Mouse (Mus musculus): Measurements from ENCODE around the gene Laptm5.

Laptm5 gene

DNA sequence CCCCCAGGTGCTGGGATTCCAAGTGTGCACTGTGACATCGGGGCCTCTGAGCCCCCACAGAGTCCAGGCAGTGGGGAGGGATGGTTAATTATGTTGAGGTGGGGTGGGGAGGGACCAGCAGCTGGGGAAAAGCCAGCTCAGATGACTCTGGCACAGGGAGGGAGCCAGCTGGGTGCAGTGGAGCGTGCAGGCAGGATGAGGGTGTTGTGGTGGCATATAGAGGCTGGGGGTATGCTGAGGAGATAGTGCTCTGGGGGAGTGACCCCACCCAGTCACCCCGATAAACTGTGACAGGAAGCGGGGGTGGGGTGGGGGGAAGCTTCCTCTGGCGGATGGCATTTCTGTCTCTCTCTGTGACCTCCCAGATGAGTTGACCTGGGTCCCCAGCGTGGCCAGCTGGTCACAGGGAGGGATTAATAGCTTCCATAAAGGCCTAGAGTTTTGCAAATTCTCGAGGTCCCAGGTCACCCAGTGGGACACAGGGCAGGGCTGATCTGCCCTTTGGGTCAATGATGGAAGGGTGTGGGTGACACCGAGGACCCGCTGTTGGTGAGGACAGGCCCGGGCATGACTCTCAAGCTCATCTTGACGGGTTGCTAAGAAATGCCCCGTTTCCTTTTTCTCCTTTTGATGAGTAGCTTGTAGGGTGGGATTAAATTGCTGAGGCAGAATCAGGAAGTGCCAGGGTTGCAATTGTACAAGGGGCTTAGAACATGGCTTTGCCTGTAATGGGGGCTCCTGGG is 8.2 kb downstream of the Laptm5 start:
- no peak for DNase-seq

DNA sequence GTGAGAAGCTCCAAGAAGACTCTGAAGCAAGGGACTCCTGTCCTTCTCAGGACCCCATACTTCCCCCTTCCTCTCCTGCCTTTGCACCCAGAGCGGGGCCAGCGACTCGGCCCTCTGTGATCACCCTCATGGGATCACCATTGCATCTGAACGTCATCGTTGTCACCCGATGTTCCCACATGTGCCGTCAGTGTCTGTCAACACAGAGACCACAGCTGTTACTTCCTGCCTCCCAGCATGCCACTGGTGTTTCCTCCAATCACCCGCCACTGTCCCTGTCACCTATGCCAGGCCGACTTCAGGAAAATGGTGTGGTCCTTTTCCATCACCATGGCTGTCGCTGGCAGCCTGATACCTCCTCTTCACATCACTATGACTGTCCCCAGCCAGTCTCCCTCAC is 9.1 kb downstream of the Laptm5 start:
- peak; percentile 92 for DNase-seq

DNA sequence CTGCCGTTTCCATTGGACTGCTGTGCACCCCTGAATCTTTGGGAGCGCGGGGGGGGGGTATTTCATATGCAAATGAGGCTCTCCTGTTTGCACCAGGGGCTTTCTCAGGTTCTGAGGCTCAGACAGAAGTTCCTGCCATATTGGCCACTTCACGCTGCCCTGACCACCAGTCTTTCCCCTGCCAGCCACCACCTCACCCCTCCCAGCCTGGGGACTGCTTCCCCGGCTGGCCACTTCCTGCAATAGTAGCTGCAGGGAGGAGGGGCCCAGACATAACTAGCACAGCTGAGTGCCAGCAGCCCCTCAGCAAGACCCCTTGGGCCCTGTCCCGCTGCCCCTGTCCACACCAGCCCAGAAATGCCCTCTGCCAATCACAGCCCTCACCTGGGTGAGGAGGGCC is 13.3 kb downstream of the Laptm5 start:
- no peak for DNase-seq

DNA sequence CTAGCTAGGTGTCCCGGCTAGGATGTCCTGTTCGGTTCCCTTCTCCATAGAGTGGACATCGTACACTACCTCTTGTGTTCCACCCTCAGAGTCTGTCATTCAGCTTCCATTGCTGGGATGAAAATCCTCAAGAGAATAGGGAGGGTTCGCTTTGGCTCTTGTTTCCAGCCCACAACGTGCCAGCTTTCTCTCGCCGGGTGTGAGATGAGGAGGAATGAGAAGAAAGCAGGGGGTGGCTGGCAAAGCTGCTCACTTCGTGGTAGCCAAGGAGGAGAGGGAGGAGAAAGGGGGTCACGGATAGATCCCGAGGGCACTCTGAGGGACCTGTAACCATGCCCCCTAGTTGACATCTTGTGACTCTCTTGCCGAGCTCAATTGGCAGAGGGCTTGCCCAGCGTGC is 14.9 kb downstream of the Laptm5 start:
- no peak for DNase-seq

DNA sequence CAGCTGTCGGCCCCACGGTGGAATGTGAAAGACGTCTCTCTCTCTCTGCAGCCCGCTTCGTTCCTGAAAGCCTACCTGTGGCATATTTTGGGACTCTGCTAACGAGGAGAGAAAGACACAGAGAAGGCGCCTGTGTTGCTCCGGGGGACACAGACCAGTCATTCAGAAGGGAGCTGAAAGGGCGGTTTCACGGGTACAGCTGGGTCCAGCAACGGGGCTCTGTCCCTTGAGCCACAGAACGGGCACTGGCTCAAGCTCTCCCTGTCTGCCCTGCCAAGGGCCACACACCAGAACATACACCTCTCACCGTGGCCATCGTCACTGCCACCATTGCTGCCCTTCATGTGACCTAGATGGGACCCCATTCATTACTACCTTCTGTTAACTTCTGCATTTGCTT is 29.7 kb downstream of the Laptm5 start:
- DNase-seq = no peak

DNA sequence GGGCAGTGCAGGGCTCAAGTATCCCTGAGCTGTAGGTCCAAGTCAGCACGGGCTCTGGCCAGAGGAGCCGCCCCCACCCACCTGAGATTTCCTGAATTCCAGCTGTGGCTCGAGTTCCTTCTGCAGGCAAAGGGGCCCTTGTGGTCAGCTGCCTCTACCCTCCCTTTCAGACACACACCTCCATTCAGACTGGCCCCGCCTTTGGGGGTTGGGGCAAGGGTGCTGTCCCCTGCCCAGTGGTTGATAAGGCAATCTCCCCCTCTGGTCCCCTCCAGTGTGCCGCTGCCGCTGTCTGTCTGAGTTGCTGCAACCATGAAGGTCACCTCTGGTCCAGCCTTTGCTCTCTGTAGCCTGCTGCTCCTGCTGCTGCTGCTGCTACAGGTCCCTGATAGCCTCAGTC is 31.2 kb downstream of the Laptm5 start, which contains the start of gene Matn1:
Matn1 (plus strand) TSS at position 274 of the 400 bp plus-strand sequence.
- DNase-seq = no peak

DNA sequence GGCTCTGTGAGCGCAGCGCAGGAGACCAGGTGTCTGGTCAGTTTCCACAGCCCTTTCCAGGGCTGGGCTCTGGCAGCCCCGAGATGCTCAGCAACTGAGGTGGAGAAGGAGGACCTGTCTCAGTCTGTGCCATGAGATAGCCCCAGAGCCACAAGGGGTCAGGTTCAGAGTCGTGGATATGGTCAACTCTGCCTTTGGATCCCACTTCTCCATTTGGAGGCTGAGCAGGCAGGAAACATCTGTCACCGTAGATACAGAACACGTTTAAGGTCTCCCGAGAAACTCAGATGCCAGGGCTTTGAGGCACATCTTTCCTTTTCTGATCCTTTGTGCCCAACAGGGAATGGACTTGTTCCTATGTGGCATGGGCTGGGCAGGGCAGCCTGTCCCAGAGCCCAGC is 31.9 kb downstream of the Laptm5 start:
- no peak for DNase-seq

DNA sequence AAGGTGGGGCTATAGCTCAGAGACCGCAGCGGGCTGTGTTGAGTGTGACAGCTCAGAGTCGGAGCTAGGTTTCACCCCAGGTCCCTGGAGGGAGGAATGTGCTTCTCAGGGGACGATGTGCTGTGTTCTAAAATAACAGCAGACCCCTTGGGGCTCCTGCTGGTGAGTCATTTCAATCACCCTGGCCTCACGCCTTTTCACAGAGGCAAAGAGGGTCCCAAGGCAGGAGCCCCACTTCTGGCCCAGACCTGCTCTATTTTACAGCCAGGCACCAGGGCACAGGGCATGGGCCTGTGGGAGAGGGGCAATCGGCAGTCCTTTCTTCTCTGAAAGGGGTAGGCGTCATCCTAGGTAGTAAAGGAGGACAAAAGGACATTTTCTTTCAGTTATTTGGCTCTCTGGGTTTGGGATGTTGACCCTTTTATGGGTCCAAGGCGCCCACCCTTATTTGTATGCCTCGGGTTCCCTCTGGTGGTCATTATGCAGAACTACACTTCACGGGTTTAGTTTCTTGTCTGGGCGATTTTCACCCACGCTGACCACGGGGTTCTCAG is 34.2 kb downstream of the Laptm5 start:
- DNase-seq = no peak

DNA sequence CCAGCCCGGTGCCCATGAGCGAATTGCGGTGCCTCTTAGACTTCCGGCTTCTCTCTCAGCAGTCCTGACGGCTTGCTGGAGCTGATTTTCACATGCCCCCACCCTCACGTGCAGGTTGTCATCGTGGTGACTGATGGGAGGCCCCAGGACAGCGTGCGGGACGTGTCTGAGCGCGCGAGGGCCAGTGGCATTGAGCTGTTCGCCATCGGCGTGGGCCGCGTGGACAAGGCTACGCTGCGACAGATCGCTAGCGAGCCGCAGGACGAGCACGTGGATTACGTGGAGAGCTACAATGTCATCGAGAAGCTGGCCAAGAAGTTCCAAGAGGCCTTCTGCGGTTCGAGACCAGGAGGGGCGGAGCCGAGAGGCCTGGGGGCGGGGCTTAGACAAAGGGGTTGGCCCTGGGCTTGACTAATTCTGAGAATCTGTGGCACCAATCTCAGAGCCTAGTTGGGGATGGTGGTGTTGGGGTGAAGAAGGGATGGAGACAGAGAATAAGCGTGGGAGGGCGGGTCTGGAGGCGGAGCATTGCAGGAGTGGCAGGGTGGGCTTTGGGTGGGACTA is 37.0 kb downstream of the Laptm5 start:
- DNase-seq = peak; percentile 87

DNA sequence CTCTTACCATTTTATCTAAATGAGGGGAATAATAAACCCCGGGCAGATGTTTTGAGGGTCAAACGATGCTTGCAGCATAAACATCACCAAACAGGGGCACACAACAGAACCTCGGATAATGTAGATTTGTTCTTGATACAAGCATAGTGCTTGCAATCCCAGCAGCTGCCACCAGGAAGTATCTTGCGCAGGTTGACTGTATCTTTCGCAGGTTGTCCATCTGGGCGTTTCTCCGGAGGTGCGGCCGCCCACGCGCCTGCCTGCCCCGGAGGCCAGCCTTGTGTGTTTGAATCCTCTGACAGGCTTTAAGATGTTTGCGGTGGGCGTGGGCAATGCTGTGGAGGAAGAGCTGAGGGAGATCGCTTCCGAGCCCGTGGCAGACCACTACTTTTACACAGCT is 39.6 kb downstream of the Laptm5 start:
- peak; percentile 71 for DNase-seq

DNA sequence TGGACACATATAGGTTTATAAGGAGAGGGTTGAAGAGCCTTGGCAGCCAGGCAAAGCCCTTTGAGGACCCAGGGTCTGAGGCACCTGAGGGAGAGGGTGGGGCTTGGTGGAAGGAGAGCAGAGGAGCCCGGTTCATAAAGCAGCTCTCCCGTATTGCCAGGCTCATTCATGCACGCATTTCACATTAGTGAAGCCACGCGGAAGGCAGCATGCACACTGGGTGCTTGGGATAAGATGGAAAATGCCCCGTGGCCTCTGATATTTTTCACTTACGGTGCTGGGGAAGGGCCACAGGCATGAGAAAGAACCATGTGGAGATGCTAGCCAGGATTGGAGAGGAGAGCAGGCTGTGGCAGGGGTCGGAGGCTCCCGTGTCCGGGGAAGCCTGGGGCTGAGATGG is 44.2 kb downstream of the Laptm5 start:
- DNase-seq = no peak

DNA sequence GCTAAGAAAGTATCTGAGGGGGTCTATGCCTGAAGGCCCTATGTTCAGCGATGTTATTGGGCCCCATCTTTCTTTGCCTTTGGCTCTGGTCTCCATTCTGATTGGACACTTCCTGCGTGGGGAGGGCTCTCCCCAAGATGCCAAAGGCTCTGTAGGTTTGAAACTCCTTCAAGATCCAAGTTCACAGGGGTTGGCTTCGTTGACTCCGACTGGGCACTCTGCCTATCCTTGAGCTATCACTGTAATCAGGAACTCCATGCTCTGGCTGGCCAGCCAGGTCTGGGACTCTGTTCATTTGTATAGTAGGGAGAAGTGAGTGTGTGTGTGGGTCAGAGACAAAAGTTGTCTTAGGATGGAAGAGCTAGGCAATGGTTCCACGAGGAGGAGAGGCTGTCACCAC is 45.9 kb downstream of the Laptm5 start:
- peak; percentile 85 for DNase-seq

DNA sequence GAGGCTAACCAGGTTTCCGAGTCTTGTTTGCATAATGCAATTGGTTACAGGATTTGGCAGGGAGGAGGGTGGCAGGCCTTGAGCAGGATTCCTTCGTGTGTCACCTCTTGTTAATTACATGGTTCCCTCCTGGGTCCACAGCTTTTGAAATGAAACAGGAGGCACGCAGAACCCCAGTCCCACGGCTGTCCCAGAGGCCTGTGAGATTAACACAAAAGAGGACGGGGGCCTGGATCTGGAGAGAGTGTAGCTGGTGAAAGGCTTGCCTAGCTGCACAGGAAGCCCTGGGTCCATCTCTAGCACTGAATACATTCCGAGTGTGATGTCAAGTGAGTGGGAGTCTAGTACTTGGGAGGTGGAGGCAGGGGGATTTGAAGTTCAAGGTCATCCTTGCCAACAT is 46.8 kb downstream of the Laptm5 start:
- DNase-seq = peak; percentile 85

DNA sequence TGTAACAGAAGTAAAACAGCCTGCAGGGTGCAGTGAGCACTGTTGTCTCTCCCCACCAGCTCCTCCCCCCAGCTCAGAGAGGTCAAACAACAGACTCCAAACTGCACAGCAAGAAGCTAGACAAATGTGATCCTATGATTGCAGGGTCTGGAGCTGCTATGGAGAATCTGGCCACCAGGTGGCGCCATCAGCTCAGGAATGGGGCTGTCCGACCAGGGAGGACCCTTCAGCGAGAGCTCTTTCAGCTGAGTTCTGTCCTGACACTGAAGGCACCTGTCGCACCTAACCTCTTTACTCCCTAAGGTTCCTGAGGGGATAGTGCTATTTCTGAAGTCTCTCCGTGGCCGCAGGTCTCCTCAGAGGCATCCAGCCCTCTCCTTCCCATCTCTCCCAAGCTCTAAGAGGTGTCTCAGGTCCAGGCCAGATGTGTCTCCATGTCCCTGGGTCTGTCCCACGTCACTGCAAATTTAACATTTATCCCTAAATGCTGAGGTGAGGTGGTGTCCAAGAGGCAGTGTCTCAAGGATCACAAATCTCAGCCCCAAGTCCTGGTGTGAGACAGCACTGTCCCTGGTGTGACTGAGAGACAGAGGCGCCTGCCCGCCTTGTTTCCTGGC is 47.3 kb downstream of the Laptm5 start:
- DNase-seq = peak; percentile 95

DNA sequence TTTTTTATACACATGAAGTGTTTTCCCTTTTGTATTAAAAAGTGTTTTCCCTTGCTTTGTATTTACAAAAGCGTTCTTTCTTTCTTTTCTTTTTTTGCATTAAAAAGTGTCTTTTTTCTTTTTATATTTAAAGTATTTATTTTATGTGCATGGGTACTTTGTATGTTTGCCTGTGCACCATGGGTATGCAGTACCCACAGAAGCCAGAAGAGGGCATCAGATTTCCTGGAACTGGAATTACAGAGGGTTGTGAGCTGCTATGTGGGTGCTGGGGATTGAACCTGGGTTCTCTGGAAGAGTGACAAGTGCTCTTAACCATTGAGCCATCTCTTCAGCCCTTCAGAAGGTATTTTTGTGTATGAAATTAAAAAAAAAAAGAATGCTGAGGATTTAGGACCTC is 58.4 kb downstream of the Laptm5 start:
- DNase-seq = no peak

DNA sequence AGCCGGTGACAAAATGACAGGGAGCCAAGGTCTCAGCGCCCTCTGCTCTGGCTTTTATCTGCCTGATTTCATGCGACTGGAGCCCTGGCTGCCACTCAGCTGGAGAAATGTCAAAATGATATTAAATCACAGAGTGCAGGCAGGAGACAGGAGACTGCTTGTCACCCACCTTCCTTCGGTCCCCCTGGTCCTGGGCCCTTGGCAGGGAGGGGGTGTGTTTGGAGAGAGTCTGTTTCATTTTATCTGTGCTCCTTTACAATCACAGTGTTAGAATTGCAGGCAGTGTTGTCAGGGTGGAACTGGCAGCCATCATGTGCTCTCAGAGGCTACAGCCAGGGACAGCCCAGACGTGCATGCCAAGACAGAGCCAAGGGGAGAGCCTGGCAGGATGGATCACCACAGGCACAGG is 59.5 kb downstream of the Laptm5 start:
- peak; percentile 98 for DNase-seq

DNA sequence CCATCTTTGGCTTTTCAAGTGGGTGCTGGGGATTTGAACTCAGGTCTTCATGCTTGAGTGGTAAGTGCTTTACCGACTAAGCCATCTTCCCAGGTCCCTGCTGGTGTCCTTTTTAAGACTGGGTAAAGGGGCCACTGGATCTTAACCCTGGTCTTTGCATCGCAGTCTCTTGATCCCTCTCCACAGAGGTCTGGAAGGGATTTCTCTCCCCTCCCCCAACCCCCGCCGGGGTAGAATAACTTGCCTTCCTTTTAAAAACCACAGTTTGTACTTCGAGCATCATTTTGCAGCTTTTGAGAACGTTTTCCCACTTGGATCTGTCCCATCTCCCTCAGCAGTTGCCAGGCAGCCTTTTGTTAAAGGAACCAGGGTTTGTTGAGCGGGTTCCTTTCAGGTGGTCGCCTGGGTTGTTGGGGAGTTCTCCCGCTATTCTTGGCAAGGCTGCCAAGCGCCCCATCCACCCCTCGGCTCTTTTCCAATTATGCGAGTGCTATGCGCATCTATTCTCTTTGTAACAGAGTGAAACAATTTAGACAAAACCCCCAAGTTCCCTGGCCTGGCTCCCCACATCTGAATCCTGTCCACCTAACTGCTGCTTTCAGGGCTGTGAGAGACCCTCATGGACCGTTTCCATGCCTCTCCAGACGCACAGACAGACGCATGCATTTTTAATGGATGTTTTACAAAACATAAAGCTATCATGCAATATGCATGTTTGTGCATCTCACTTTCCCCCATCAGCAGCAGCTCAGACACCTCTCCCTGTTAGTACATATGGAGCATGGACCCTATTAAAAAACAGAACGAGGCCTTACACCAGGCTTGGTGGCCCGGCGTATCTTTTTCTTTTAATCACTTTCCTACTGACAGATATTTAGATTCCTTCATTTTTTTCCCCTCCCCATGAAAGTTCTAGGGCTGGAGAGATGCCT is 60.7 kb downstream of the Laptm5 start:
- DNase-seq = no peak

DNA sequence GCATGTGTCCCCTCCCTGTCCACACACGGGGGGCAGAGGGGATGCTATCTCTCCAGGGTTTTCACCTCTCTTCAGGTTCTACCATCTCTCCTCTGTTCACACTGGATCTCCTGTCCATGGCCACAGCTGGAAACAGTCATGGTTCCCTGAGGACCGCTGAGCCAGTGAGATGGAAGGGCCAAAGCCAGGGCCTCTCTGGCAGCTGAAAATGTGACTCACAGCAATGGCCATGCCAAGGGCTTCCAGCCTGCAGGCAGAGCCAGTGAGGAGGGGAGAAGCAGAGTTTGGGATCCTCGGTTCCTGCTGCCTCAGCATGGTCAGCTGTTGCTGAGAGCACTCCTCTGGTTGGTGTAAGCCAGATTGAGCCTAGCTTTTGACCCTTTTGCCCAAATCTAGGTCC is 66.1 kb downstream of the Laptm5 start:
- peak; percentile 95 for DNase-seq

DNA sequence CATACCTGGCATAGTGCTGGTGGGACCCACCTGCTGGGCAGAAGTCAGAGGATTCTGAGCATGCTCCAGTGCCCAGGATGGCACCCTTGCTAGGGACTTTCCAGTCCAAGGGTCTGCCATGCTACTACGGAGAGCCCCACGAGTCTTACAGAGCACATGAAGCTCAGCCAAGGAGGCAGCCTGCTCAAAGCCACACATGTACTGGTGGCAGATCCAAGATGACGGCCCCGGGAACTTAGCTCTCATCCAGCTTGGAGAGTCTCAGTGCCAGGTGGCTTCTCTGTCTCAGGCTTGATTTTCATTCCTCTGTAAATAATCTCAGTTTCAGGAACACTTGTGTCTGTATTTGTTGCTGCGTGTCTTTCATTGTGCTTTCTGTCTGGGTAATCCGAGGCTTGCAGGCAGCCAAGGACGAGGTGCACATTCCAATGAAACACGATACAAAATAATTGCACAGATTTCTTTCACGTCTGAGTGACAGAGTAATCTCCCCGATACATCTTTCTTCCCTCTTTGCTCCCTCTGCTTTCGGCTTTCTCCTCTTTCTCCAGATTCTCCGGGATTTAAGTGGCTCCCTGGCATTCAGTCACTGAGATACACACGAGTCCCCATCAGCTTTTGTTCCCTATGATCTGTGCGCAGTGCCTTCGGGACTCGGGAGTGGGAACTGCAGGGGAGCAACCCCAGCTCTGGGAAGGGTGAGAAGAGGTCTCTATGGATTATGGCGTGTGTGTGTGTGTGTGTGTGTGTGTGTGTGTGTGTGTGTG is 71.7 kb downstream of the Laptm5 start:
- no peak for DNase-seq

Measured in heart, adult 11 months (tissue).